Mouse (Mus musculus) Muller cell, postnatal 12 days (primary cell): ENCODE data around the gene Prelp.
A peak's percentile ranks its signal among the peaks of the same experiment; 100 is the strongest.

Experiments used
- DNase-seq: peaks from one replicate; pipeline ENCODE4 v3.0.0-alpha.2; 2015; ENCODE audit errors: inconsistent ontology term

Prelp gene

DNA sequence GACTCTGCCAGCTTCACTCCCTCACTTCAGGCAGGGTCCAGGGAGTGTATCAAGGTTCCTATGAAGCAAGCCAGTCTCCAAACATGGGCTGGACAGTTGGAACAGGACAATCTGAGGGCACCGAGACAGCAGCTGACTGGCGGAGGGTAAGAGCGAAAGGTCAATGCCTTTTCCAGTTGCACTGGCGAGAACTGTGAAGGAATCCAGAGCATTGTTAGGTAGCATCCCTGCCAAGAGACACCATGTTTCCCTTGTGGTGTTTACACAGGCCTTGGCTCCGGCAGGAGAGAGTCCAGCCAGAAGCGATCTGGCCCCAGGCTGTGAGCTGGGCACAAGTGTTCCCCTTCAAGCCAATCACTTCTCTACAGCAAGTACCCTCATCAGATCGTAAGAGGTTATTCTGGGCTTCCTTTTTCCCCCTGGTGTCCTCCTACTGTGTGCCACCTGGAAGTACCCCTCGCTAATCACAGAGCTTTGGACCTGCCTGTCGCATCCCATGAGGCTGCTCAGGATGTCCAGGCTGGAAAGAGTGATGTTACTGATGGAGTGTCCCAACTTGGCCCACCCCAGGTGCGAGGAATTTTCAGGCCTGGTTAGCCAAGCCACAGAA, 13.2 kb upstream of the Prelp start:
- DNase-seq: peak; percentile 74

DNA sequence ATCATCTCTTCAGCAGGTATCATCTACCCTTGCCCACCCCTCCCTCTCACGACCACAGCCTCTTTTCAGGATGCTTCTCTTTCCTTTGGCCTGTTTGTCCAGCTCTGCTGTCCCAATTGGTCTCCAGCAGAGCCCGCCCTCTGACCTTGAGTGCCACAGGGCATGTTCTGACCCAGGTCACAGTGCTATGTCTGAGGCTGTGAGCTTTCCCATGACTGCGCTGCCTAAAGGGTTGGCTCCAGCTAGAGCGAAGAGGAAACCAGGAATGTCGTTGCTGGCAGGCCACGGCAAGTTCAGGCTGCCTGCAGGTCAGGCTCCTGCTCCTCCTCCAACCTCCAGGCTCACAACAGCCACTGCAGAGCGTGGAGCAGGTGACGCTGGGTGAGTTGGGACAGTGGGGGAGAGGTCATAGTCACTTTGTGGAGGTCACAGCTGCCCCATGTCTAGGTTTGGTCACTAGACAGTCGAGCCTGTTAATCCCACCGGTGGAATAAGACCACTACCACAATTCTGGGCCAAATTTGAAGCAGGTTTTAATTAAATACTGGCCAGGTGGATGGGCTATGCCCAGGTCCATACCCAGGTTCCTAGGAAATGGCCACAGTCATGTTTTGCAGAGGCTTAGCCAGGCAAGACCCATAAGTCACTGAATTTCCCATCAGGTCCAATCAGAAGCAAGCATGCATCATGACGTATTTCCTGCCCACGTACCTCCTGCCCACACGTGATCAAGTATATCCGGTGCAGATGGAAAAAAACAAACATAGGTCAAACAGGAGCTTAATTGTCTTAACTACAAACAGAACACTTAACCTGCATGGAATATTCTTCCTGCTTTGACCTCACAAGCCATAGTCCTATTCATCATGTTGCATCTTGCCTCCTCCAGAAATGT, 12.3 kb upstream of the Prelp start:
- DNase-seq: no peak

DNA sequence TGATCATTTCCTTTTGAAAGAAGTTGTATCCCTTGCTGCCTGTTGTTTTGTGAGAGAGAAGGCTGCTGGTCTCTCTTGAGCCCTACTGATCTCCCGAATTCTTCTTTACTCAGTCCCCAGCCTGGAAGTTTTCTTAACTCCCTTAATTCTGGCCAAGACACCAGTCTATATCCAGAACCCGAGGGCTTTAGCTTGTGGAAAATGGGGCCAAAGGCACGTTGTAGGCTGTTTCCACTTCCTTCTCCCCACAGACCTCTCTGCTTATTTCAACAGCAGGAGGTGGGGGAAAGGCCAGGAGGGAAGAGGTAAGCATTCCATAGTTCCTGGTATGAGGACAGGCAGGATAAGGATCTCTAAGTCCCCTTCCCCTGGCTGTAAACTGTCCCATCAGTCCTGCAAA, 8.8 kb upstream of the Prelp start:
- no peak for DNase-seq

DNA sequence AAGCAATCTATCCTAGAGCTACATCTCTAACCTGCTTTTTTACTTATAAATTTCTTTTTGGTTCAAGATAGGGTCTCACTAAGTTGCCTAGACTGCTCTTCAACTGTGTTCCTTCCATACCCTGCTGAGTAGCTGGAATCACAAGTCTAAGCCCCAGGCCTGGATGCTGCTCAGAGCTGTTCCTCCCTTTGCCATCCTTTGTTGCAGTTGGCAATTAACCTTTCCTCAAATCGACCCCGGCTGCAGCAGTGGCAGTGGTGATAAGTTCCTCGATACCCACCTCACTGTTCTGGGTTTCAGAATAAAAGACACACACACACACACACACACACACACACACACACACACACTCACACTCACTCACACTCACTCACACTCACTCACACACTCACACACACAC, 4.0 kb upstream of the Prelp start:
- no peak for DNase-seq

DNA sequence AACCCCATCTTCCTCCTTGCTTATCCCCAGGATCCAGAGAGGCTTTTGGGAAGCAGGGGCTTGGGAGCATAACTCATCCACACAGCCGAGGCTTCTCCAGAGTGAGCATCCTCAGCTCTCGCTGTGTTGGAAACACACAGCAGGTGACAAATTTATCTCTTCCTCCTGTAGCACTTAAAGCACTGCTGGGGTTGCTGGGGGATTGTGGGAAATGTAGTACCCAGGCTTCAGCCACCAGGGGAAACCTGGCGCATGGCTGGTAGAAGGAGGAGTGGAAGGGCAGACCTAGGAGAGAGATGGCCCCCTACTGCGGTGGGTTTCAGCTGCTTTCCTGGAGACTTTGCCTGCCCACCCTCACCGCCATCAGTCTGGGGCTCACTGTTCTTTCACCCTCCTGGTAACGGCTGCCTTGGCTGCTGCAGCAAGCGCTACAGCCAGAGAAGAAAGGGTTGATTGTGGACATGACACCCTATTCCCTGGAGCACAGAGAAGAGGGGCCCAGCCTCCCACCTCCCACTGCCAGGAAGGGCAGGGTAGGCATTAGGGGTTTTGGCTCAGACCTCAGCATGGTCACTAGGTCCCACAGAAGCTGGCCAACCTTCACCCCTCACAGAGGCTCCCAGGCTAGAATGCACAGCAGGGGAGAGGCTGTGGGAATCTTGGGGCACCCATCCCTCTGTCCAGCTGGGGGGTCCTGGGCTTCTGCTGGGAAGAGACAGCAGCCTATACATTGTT, 3.1 kb upstream of the Prelp start:
- no peak for DNase-seq

DNA sequence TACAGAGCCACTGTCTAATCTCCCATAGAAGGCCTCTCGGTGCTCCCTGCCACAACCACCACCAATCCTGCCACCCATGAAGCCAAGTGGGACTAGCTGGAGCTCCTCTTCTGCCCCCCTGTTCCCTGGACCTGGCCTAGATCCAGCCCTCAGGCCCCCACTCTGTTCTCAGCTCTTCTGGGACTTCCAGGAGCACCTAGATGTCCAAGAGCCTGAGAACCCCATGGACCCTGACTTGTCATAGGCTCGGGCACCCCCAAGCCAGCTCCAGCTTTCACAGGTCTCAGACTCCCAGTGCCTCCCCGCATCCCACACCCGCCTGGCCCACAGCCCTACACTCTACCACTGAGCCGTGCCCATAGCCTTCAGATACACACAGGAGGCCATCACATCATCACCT, 1.9 kb upstream of the Prelp start:
- no peak for DNase-seq

DNA sequence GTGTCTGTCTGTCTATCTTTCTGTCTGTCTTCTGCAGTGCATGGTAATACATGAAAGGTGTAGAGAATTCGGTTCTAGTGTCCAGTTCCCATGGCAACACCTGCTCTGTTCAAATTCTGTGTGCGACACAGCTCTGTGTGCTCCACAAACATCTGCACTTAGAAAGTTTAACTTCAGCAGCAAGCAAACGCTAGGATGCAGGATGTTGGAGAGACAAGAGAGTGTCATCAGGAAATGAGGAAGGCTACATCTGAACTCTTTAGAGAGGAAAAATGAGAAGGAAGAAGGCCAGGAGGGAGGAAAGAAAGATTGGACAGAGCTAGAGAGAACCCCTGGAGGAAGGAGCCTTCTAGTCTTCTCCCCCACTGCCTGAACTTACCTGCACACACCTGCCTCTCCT, 338 bp downstream of the Prelp start:
- peak; percentile 83 for DNase-seq

DNA sequence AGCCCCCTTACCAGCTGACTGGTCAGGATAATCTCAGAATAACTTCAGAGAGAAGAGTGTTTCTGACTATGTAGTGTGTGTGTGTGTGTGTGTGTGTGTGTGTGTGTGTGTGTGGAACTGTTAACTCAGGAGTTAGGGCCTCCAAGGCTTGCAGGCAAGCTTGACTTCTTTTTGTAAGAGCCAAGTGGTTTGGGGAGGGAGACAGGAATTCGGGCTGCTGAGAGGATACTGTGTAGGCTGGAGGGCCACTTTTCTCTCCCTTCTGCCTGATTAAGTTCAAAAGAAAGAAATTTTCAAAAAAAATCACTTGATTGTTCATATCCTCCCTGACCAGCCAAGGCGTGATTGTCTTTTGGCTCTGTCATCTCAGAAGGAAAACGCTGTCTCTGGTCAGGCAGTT, 813 bp downstream of the Prelp start:
- peak; percentile 84 for DNase-seq

DNA sequence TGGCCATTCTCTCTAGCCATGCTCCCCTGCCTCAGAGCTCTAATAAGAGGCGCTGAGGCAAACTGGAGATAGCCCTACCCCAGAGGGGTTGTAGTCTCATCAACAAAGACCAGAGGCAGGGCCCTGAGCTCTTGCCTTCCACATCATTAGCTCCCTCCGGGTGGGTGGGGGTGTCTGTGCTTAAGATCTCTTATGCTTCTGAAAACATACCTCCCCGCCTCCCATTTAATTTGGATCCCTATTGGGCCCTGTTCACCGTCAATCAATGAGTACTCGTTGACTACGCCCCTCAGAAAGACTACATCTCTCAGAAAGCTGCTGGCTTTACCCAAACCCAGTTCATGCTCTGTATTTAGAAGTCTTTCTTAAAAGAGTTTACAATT, 3.1 kb downstream of the Prelp start:
- DNase-seq: peak; percentile 92

DNA sequence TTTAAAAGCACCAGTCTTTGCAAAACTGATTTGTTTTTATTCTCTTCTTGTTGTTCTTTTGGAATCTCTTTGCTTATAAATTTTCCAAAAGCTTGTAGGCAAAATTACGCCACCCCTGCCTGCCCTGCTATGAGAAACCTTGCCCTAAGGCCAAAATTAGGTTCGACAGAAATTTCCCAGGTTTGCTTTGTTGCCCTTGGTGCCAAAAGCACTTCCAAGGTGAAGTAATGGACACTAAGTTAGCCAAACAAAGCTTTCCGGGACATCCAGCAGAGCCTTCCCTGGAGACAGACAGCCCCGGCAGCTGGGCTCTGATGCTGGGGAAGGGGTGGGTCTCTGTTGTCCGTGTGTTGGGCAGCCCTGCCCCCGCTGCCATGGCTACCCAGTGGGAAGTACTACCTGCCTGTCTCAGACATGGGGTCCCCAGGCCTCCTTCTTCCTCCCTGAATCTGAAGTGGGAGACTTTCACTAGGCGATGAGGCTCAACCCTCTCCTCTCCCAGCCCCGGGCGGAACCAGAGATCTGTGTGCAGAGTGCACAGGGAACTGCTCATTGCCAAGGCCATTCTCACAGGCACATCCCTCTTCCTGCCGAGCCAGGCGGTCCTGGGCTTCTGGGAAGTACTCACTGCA, 3.6 kb downstream of the Prelp start:
- DNase-seq: no peak

DNA sequence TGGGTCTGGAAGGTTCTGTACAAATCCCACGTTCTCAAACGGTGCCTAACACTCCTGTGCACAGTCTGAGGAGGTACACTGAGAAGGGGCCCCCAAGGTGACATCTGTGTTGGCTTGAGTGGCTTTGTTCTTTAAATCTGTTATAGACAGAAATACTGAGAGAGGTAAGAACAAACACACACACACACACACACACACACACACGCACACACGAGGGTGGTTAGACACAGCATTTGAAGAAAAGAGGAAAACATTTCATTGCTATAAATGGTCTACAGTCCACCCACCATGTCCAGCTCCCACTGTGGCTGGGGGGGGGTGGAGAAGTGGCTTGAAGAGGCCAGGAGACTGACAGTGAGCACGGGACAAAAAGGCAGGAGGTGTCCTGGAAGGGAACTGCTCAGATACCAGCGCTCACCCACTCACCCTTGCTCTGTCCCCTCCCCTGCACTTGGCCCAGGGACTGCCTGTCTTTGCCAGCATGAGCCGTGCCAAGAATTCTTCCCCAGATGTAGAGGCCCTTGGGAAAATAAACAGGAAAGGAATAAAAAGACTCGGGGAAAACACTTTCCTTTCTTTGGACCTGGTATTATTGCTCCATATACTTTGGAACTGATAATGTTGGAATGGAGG, 5.4 kb downstream of the Prelp start:
- peak; percentile 88 for DNase-seq

DNA sequence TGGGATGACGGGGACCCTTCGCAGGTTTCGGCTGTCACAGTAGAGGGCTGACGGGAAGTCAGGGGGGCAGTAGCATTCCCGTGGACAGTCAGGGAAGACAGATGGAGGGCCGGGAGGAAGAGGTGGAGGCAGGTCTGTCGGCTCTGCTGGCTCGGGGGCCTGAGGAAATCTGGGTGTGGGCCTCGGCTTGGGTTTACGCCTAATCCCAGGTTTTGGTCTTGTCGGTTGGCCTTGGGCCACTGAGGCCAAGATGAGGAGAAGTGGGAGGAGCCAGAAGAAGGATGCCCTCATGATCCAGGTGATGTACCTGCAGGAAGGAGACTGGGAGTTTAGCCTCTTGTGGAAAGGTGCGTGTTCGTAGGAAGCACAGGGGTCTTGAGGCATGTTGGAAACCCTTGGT, 6.1 kb downstream of the Prelp start:
- DNase-seq: no peak

DNA sequence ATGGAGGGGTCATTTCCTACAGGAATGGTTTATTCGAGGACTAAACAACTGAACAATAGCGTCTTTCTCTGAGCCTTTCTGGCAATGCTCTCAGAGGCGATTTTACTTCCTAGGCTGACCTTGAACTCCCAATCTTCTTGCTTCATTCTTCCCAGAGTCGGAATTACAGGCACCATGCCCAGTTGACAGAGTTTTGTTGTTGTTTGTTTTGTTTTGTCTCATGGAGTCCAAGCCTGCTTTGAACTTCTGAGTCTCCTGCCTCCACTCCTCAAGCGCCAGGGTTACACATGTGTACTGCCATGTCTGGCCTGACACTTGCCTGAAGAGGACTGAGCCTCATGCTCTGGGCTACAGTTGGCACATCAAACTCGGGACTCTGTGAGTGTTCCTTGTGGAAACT, 8.2 kb downstream of the Prelp start:
- DNase-seq: no peak

DNA sequence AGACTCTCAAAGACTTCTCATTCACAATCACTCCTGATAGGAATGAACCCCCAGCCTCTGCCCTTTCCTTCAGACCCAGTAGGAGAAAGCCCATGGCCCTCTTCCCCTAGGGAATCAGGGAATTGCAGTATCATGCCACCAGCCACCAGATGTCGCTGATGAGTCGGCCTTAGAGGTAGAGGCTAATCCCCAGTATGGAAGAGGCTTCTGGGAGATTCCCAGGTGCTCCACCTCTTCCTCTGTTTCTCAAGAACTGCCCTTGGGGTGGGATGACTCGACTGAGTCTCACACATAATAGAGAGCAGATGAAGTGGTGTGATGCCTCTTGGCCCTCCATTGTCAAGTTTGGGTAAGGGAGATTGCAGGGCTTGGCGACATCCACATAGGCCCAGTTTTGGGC, 9.8 kb downstream of the Prelp start:
- DNase-seq: peak; percentile 59

DNA sequence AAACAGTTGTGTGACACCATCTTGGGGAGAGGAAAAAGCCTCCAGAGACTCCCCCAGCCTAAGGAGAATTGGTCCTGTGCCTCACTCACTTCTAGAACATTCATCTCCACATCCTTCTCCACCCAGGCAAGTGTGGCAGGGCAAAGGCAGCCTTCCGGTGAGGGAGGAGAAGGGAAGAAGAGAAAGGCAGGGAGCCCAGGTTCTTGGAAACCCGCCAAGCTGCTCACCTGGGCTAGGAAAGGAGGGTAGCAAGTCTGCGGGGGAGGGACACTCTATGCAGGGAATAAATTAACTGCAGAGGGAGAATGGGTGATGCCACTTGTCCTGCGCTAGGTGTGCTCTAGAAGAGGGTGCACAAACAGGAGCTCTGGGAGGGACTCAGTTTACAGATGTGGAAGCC, 10.2 kb downstream of the Prelp start:
- no peak for DNase-seq

DNA sequence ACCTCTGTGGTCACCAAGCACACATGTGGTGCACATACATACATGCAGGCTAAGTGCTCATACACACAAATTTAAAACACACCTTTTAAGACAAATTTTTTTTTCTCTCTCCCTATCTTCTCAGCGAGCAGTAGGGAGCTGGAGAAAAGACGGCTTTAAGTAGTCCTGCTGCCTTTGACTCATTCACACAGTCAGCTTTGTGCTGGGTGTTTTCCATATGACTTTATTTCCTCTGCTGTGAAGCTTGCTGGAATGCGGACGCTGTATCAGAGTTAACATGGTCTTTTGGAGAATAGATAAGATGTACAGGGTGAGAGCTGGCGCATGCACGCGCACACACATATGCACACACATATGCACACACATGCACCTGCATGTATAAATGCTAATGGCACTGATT, 11.1 kb downstream of the Prelp start:
- DNase-seq: no peak

DNA sequence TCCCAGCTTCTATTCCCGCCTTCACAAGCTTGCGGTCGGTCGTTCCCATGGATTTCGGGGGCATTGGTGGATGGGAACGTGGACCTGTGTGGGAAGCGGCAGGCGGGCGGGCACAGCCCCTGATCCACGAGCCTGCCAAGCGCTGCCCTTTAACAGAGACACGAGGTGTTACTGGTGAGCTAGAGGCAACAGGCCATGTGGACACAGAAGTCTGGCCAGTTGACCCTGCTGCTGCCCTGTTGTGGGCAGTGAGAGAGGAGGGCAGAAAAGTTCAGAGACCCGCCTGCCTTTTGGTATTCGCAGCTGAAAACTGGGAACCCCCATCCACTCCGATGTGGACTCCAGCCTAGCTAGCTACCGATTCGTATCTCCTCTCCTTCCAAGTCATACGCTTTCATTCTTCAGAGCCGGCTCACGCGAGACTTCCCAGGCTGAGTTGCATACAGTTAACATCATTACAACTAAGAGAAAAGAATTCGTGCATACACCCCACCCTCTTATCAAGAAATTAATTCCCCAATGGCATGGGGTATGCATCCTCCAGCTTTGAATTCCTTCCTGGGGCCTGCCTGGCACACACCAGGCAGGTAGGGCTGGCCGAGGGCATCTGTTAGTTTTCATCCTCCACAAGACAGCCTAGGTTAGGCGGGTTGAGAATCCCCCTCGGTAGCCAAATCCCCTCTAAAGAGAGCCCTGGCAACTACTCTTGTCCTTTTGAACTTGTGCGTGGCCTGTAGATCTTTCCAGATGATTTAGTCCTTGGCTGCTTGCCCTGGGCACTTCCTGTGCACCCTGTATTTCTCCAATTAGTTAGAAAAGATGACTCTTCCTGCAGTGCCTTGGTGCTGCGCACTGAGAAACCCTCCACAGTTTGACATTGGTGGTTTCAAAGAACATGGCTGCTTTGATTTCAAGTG, 12.3 kb downstream of the Prelp start:
- peak; percentile 87 for DNase-seq

DNA sequence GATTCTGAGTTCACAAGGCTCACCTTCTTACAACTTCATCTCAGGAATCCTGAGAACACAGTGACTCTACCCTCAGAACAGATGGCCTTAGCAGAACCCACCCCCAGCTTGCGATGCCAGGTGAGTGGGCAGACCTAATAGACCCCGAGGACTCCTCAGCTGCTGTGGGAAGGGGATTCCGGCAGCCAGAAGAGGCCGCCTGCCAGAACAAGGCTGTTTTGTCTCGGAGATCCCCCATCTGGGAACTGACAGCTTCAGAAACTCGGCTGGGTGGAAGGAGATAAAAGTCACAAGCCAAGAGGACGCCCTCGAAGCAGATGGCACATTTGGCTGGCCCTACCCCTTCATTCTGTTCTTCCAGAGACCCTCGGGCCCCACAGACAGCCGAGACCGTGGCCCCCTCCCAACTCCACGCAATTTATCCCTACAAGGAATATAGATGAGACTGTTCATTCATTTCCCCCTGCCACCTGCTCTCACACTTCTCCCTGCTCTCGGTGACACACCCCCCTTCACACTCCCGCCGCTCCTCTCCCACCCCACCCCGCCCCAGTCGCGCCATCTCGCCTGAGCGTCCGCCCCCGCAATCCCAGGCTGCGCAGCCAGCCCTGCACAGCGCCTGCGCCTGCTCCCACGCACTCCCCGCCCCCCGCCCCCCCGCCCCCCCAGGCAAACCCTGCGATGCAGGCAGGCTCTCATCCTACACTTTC, 13.1 kb downstream of the Prelp start, which contains the start of gene Optc:
Gene Optc (minus strand): TSS at position 51 of the 710 bp plus-strand sequence.
- DNase-seq: peak; percentile 85

DNA sequence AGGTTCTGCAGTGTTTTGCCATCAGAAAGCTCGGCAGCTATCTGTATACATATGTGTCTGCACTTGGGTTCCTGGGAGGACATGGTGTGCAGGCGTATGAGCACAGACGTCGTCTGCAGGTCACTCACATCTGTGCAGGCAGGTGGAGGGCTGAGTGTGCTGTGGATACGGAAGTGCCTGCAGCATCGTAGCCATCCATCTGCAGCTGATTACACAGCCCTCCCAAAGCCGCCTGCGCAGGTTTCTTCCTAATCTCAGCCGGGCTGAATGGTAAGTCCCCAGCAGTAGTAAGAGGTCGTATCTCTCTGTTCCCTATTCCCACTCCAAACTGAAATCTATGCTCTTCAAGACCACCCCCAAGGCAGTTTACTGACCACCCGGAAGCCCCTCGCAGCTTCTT, 14.8 kb downstream of the Prelp start:
- DNase-seq: no peak

DNA sequence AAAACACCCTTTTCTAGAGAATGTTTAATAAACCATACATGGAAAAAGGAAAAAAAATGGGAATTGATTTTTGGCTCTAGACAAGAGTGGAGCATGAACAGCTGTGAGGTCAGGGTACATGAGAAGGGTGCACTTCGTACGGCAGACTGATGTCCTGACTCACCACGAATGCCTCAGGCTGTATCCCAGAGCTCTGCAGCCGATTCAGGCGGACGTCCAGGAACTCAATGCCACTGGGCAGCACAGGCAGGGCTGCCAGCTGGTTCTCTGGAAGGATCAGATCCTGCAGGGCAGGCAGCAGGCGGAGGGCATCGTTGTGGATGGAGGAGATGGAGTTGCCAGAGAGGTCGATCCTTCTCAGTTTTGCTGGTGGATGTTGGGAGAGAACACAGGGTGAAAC, 20.4 kb downstream of the Prelp start:
- DNase-seq: peak; percentile 84
